Mouse (Mus musculus) right cerebral cortex, postnatal 36 days (tissue): Measurements from ENCODE around the gene Shisal2a.
"Not testable (repeated sequence)": the region's sequence is repeated elsewhere in the genome, so short reads cannot be mapped to it uniquely, and the experiment has no call there.

ENCODE experiments used
- DNase-seq, 2 experiments: peaks; one replicate each; pipeline ENCODE4 v3.0.0; 2022; ENCODE audit warnings: low spot score in 2 of 2, mixed read lengths in 1 of 2

Shisal2a gene

DNA sequence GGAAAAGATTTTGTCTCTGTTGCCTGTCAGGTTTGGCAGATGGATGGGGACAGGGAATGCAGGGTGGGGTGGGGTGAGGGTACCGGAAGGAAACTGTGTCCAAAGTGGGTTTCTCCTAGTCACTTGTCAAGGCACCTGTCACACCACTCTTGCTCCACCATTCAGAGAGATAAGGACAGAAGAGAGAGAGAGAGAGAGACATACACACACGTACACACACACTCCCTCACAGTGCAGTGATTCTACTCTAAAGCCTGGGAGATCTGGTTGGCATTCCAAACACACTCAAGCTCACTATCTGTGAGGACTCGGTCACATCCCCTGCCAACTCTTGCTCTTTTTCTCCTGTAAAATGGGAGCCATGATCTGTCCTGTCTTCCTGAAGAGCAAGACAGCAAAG lies 11.0 kb downstream of the Shisal2a start:
- no peak for DNase-seq

DNA sequence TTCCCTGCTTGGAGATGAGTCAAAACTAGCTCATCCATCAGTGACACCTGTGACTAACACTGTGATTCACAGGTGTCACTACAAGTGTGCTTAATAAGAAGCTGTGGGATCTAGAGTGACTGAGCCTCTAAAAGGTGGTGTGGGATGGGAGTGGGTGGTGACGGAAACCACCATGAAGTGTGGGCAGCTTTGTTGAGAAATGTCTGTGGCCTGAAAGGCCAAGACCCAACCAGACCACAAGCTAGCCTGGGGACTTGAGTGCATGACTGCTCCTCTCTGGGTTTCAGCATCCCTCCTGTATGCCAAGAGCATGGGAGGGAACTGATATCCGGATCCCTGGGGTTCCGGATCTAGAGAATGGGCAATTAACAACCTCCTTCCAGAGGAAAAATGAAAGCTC lies 11.7 kb downstream of the Shisal2a start:
- DNase-seq: no peak

DNA sequence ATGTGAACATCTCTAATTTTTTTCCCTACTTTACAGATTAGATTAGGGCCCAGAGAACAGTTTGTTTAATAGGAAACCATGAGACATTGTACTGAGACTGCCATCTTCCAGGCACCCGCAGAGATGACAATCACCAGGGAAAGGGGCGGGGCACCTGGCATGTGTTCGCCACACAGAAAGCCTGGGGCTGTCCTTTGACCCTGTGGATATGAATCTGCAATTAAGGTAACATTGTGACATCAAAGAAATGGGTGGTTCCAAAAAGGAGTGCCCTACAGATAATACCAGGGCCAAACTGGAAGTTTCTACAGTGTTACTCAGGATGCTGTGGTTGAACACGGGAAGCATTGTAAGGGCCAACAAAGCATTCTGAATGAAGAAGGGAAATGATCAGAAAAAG lies 12.7 kb downstream of the Shisal2a start:
- no peak for DNase-seq

DNA sequence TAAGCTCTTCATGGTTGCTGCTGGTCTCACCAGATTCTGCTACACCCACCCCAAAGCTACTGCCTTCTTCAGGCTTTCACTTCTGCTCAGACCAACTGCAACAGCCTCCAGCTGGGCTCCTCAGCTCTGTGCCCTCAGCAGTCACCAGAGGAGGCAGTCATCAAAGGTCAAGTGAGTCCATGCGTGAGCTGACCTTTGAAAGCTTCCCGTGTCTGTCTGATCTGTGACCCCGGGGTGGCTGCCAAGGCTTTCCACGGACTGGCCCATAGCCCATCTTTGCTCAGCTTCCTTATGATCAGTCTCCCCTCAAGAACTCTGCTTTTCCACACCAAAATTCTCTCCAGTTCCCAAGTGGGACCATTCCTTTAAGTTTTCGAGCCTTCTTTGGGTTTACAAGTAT lies 13.9 kb downstream of the Shisal2a start:
- no peak for DNase-seq

DNA sequence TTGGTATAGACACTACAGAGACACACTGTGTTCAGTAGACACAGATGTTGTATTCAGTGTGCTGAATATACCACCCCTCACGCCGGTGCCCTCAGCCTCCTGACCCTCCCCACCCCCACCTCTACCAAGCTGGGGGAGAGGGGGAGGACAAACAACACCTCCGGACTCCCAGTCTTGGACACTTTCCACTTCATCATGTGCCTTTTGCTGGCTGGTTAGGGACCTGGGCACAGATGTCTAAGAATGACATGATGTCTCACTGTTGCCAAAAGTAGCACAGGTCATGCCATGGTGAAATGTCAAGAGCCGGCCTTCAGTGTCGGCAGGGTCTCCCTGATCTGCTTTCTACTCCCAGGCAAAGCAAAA lies 19.1 kb downstream of the Shisal2a start:
- DNase-seq: no peak

DNA sequence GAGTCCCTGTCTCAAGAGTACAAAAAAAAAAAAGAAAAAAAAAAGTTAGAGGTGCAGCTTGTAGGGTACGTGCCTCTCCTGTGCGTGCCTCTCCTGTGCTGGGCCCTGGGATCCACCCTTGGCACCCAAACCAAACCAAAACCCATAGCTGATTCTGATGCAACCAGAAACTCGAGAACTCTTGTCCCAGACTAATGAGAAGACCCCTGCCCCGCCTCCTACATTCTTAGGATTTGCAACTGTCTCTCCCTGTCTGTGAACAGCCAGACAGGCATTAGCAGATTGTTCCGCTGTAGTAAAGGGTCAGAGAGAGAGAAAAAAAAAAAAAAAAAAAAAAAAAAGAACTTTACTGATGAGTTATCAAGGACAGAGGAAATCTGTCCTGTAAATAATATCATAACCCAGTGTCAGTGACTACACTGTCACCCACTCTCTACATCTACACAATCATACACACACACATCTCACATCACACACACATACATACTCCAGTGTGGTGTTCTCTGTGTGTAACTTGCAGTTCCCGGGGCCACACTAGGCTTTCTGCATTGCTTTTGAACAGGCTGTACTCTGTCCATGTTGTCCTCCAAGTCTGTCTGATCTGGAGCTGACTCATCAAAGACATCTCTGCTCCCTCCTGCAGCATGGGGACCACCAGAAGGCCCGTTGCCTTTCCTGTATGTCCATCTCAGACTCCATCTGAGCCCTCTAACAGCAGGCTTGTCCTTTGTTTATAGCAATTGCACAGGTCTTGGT lies 19.6 kb downstream of the Shisal2a start:
- DNase-seq: no peak

DNA sequence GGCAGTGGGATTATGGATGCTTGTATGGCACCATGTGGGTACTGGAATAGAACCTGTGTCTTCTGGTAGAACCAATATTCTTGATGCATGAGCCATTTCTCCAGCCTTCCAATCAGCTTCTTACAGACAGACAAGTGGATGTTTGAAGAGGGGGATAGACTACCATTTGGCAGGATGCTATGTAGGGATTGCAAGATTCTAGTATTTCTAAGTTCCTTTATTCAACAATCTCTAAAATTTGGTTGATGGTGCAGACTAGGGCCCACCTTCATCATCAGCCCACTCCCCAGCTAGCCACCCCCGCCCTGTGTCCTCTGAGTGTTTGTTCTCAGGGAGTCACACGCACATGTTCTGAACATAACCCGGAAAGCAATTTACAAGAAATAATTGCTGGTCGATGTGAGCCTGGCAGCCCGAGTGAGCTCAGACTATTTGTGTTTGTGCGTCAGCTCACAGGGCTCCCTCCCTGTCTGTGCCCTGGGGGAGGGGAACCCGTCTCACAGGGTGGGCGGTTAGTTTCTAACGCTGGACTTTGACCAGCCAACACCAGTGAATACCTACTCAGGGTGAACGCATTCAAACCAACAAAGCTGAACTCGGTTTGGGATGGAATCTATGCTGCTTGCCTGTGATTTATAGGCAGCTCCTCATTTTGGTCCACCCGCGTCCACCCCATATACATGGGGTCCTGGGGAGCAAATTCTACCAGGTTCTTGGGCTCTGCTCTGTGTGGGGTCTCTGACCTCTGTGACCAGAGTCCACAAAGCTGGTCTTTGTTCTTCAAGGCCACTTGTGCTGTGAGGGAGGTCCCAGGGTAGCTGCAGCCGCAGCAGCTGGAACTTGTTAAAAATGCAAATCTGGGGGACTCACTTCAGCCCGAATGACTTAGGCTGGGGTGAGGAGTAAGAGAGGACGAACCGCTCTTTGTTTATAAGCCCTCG lies 20.6 kb downstream of the Shisal2a start:
- no peak for DNase-seq

DNA sequence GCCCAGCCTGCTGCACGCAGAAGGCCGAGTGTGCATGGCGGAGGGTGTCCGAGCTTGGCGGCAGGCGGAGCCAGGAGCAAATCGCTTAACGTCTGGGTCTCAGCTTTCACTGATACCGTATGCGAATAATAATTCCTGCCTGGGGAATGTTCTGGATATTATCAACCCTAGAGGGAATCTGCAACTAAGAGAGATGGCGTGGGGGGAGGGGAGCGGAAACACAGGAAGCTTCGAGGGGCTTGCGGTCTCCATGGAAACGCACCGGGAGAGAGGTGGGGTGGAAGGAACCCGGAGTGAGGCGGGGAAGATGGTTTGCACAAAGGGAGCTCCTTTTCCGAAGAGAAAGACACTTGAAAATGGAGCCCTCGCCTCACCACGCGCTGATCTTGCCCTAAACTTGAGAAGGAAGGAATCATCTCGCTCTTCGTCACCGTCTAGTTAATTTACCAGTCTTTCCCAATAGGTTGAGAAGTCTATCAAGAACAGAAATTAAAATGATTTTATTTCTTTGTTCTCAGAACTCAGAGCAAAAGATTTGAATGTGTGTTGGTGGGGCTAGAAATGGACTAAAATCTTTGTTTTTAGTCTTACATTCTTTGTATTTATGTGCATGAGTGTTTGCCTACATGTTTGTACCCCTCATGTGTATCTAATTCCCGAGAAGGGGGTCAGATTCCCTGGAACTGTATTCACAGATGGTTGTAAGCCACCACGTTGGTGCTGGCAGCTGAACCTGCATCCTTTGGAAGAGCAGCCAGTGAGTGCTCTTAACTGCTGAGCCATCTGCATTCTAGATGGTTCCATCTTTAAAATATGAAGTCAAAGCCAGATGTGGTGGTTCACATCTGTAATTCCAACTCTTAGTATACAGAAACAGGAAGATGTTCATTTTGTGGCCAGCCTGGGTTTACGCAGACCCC lies 22.8 kb downstream of the Shisal2a start:
- DNase-seq: peak; percentile 15 to 29

DNA sequence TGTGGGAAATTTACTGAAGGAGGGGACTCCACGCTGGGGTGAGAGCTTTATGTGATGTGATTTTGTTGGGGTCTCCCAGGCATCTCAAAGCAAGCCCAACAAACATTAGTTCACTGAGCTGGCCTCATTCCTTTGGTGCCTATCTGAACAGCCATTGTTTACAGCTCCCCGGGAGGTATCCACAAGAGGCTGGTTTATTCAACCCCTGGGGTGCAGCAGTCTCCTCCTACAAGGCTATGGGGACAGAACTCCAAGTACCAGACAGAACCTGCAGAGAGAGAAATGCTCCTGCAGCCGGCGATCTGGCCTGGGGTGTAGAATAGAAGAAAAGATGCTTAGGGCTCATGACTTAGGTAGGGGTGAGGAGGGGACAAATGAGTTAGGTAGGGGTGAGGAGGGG lies 24.7 kb downstream of the Shisal2a start:
- DNase-seq: no peak

DNA sequence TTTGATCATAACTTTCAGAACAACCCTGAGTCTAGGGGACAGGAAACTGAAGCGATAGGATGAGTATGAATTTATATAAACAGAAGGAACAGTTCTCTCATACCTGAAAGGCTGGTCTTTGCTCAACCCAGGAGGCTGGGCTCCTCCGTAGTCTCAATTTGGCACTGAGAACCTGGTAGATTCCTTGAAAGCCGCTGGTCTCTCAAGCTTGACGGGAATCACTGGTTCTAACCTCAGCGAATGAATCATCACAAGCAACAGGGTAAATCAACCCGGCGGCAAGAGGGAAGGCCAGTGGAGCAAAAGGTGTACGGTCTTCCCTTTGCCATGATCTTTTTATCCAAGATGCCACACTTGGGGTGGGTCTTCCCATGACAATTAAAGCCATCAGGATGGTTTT lies 25.7 kb downstream of the Shisal2a start:
- DNase-seq: no peak

DNA sequence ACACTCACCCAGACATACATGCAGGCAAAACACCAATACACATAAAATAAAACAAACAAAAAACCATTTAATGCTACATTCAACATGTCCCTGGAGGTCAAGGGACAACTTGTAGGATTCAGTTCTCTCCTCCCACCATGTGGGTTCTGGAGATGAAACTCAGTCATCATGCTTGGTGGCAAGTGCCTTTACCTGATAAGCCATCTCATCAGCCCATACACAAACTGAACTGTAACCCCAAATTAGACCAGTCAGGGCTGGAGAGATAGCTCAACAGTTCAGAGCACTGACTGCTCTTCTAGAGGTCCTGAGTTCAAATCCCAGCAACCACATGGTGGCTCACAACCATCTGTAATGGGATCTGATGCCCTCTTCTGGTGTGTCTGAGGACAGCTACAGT lies 29.6 kb downstream of the Shisal2a start:
- DNase-seq: not testable (repeated sequence)

DNA sequence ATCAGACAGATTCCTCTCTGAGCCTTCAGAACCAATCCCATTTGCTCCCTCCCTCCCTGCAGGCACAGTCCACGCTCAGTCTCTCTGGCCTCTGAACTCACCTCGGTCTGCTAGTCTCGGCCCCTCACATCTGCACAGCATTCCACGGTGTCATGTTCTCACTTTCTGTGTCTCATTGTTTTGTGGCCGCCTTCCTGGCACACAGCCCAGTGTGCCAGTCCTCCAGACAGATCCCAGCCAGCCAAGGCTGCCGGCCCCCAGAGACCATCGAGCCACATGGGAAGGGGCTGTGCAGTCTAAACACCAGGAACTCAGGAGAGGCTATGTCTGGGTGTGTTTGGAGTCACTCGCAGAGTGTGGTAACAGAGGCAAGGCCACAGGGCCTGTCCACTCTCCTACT lies 32.3 kb downstream of the Shisal2a start:
- no peak for DNase-seq

DNA sequence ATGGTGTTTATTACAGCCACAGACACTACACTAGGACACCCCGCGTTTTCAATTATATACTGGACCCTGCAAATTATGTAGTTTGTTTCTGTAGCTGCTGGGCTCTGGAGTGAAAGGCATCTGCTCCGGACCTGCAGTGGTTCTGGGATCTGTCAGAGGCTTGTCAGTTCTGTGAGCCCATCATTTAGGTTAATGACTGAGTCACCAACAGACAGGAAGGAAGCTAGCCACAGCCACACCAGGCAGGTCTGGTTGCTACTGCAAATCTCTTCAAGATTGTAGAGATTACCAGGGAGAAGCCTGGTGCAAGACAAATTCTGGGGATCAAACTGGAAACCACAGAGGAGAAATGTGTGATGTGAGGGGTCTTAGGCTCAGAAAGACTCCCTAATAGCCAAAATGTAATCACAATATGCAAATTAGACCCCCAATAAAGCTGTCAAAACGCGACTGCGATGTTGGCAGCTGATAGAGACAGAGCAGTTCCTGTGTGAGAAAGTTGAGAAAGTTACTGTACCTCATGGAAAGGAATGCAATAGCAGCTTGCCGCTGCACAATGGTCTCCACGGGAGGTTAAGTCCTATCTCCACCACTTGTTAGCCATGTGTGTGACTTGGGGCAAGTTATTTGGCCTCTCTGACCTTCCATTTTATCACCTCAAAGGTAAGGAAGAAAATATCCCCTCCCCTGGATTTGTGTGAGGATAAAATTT lies 33.2 kb downstream of the Shisal2a start:
- no peak for DNase-seq

DNA sequence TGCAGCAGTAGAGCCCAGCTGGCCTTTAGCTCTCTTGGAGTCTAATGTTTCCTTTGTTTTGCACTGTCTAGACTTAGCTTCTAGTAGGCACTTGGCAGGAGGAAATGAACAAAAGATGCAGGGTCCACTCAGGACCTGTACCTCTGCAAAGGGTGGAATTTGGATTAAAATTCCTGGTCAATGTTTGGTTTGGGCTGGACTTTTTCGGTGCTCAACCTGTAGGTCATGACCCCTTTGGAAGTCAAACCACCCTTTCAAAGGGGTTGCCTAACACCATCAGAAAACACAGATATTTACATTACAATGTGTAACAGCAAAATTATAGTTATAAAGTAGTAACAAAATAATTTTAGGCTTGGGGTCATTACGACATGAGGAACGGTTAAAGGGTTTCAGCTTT lies 34.1 kb downstream of the Shisal2a start:
- no peak for DNase-seq

DNA sequence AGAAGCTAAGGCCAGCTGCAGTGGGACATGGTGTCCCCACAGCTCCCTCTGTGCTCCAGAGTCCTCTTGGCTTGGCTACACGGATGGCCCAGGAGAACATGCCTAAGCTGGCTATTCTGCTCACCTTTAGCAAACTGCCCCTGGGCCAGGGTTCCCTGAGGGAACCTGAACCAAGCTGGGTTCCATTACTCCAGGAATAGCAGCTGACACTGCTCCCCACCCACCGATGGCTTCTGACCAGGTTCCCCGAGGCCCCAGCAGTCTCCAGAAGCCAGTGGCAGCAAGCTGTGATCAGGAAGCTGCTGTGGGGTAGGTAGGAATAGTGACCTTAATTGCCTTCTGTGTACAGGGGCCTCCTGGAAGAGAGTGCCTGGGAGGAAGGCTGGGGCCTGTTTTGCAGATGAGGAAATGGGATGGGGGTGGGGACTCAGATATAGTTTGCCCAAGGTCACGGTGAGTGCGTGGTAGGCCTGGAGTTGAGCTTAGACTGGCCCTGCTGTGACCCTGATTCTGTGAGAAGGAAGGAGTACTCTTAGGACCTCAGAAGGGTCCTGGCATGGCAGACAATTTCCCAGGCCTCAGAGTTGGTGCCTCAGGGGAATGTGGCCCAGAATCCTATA lies 34.8 kb downstream of the Shisal2a start:
- DNase-seq: no peak

DNA sequence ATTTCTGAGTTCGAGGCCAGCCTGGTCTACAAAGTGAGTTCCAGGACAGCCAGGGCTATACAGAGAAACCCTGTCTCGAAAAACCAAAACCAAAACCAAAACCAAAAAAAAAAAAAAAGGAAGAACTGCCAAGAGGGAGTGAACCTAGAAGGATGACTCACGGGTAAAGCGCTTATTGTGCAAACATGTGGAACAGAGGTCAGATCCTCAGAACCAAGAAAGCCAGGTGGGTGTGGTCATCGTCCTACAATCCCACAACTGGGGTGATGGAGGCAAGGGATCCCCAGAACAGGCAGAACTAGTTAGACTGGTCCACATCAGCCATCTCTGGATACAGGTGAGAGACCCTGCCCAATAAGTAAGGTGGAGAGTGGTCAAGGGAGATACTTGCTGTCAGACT lies 36.0 kb downstream of the Shisal2a start:
- DNase-seq: no peak

DNA sequence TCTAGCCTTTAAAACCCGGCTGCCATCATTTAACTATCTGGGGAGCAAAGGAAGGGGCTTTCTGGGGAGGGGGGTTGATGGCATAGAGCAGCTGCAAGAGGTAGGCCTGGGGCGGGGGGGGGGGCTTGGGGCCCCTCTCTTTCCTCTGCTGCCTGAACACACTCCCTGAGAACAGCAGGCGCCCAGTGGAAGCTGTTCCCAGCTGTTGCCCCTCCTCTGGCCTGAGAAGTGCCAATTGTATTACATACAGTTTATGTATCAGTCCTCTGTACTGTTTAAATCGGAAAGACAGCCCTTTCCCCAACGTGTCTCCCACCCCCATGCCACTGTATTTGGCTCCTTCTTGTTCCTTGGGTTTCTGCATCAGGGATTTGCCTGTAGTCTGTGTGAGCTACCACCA lies 37.3 kb downstream of the Shisal2a start:
- no peak for DNase-seq

DNA sequence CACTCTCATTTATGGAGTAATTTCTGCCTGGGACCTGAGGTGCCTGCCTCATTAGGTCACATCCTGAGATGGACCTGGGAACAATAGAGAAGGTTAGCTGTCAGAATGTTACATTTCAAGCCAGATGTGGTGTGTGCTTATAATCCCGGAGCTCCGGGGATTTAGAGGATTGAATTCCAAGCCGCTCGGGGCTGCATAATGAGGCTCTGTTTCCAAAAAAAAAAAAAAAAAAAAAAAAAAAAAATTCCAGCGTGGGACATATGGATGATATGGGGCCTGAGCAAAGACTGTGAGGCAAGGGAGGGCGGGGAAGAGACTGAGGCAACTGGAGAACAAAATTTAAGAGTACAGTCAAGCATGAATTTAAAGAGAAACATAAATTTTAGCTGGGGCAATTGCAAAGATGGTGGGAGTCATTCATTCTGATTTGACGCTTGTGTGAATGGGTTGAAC lies 38.5 kb downstream of the Shisal2a start:
- DNase-seq: no peak

DNA sequence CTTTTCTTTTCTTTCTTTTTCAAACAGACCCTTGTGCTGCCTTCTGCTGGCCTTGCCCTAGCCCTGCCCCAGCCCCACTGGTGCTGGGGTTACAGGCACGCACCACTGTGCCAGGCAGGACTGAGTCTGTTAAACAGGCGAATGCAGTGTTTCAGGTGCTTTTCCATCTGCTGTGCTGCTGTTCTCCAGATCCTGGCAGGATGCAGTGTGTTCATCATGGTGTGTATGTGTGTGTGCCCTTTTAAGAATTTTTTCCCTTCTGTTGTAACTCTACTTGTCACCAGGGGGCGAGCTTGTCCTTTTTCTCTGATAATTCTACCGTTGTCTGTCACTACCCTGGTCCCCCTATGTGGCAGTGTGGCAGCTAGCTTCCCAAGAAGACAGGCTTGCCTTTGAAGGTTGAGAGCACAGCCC lies 43.9 kb downstream of the Shisal2a start:
- DNase-seq: peak; percentile 34 to 45

DNA sequence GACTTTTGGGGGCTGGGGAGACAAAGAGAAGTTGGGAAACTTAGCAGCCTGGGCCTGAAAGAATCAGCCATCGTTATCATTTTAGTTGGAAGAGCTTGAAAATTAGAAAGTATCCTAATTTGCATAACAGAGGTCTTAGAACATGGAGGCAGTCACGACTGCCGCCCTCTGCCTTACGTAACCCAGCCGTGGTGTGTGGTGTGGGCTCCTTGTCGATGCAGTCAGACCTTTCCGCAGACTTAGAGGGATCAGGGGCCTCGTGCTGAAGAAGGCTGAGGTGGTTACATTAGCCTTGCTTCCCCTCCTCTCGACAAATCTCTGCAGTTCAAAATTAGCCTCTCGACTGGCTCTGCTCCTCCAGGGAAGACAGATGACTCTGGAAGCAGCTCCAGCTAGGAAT lies 44.3 kb downstream of the Shisal2a start:
- peak; percentile 59 to 83 for DNase-seq

DNA sequence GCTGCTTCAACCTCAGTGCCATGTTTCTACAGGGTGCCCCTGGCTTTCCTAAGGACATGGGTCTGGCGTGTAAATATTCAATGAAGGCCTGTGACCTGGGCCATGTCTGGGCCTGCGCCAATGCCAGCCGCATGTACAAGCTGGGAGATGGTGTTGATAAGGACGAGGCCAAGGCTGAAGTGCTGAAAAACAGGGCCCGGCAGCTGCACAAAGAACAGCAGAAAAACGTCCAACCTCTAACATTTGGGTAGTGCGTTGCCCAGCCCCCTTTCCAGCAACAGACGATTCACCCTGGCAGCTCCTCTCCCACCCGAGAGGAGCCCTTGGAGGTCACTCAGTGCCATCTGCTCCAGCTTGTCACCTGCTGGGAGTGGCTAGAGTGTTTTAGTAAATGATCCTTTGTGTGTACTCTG lies 44.8 kb downstream of the Shisal2a start:
- no peak for DNase-seq
